Mouse (Mus musculus): Measurements from ENCODE around the gene Trmt11. TPM values are rescaled to one million over a fixed set of nuclear protein-coding genes. Genes with fewer than 3 reads are reported as not detected.

Trmt11 gene
- polyA plus RNA-seq, 1 experiment from 2014 or later, result 24.2 TPM

DNA sequence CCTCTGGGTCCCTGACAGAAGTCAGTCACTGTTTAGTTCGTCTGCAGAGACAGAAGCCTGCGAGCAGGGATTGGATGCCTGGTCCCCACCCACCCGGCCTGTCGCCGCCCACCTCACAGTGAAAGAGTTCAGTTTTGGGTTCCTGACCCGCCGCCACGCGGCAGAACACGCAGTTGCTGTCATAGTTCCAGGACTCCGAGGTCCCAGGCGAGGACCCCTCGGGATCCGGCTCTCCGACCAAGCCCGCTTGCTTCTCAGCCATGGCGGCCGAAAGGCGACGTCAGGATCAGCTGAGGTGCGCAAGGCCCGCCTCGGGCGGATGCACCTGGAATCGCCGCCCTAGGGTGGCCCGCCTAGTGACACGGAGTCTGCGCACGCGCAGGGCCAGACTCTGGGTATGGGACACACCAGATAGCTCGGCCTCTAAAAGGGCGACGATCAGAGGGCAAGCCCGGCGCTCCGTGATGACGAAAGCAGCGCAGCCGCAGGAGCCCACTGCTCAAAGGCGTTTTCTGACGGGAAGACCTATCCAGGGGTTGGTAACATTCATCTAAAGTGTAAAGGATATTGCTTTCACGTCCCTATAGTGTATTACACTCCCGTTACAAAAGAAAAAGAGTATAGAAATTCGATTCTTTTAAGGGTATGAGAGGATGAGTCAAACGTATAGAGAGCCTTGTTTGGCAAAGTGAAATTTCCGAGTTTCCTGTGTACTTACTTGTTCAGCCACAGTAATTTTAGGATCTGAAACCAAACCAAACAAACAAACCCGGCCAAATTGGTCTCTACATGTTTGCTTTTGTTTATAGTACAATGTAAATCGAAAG lies 17.8 kb upstream of the Trmt11 start:
- Histone ChIP-seq H3K27me3 (replicated peaks) (no peaks in the 10 kb centered on the region), H3K4me2 (replicated peaks) (peak overlapping the region; percentile 68)

GRCm38 (mm10) chr10:30613039-30613438 lies 12.5 kb upstream of the Trmt11 start:
- ATAC-seq (ENCODE audit: low FRiP score, low read depth), result no peak
- Histone ChIP-seq H3K27ac (no peak overlapping the region), H3K4me1 (peaks cover 5% of the 10 kb centered on the region; the same call in 1 of the 2 replicates), H3K36me3 (no peaks in the 10 kb centered on the region), H3K9ac (no peak overlapping the region), H3K9me3 (no peaks in the 10 kb centered on the region), H3K4me2 (replicated peaks) (no peak overlapping the region), H3K27me3 (replicated peaks) (no peaks in the 10 kb centered on the region), H3K4me3 (no peak overlapping the region)
- 90% methylated on average over 4 of the region's 4 CpGs for WGBS

More for the DNA sequence above, 17.8 kb upstream of the Trmt11 start:
- Histone ChIP-seq H3K27ac (peak overlapping the region; percentile 79), H3K4me1 (peaks cover 5% of the 10 kb centered on the region; the same call in 1 of the 2 replicates), H3K36me3 (no peaks in the 10 kb centered on the region), H3K9ac (peak overlapping the region; percentile 64), H3K9me3 (no peaks in the 10 kb centered on the region), H3K4me3 (peak overlapping the region; percentile 57)
- peak; percentile 100 for ATAC-seq (ENCODE audit: low FRiP score, low read depth)
- 2% methylated on average over 49 of the region's 49 CpGs for WGBS

GRCm38 (mm10) chr10:30609614-30610013 lies 9.1 kb upstream of the Trmt11 start:
- Histone ChIP-seq H3K4me2 (replicated peaks) (no peak overlapping the region), H3K27ac (no peak overlapping the region)

GRCm38 (mm10) chr10:30608109-30608508 lies 7.6 kb upstream of the Trmt11 start:
- Histone ChIP-seq H3K9ac (no peak overlapping the region), H3K27me3 (replicated peaks) (no peaks in the 10 kb centered on the region), H3K27ac (no peak overlapping the region), H3K9me3 (no peaks in the 10 kb centered on the region), H3K4me2 (replicated peaks) (no peak overlapping the region), H3K4me3 (no peak overlapping the region), H3K36me3 (no peaks in the 10 kb centered on the region; the same call in 1 of the 2 replicates), H3K4me1 (no peaks in the 10 kb centered on the region)
- ATAC-seq (ENCODE audit: low FRiP score, low read depth), result no peak
- WGBS, result 68% methylated on average over 2 of the region's 2 CpGs

More at GRCm38 (mm10) chr10:30609614-30610013, 9.1 kb upstream of the Trmt11 start:
- ATAC-seq (ENCODE audit: low FRiP score, low read depth), result no peak
- H3K4me3 ChIP-seq, result no peak overlapping the region
- no peak overlapping the region for H3K9ac ChIP-seq
- no peaks in the 10 kb centered on the region; the same call in 1 of the 2 replicates for H3K36me3 ChIP-seq
- H3K9me3 ChIP-seq, result no peaks in the 10 kb centered on the region
- no peaks in the 10 kb centered on the region for H3K27me3 ChIP-seq (replicated peaks)
- H3K4me1 ChIP-seq, result no peaks in the 10 kb centered on the region

DNA sequence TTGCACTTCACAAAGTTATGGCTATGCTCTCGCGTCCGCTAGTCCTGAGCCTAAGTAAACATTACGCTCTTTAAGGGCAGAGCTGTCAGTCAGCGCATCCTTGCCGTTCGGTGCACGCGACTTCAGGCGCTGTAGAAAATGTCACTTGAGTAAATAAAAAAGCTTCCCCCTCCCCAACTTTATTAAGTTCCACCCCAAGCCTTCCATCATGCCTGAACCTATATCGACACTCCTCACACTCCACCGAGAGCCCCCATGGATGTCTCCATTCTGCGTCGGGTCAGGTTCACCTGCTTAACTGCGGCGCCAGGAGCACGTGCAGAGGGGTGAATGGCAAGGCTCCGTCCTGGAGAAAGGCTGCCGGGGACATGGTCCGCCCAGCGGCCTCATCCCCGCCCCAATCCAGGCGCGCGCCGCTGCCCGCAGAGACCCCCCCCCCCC lies 435 bp downstream of the Trmt11 start:
- WGBS, result under 1% methylated on average over 26 of the region's 27 CpGs
- Histone ChIP-seq H3K4me2 (replicated peaks) (peak overlapping the region; percentile 76), H3K27me3 (replicated peaks) (no peaks in the 10 kb centered on the region)

DNA sequence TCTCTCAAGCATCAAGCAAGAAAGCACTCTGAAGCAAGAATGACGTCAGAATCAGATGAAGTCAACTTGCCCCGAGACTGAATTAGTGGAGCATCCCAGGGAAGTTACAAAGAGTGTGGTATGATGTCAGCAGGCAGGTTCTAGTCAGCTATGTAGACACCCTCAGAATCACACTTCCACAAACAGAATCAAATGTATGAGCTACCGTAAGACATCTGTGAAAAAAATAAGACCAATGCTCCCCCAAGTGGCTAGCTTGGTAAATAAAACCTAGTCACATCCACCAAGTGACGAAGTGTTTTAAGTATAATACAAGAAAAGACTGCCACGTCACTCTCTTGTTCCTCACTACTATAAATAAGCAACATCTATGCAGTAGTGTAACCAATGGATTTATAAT lies 13.5 kb downstream of the Trmt11 start:
- no peak overlapping the region for H3K27ac ChIP-seq
- H3K4me1 ChIP-seq, result no peaks in the 10 kb centered on the region
- ATAC-seq (ENCODE audit: low FRiP score, low read depth), result no peak
- no peaks in the 10 kb centered on the region for H3K9me3 ChIP-seq
- 71% methylated on average over 5 of the region's 5 CpGs for WGBS
- no peak overlapping the region for H3K4me2 ChIP-seq (replicated peaks)
- H3K4me3 ChIP-seq, result no peak overlapping the region
- no peak overlapping the region for H3K9ac ChIP-seq
- no peaks in the 10 kb centered on the region for H3K27me3 ChIP-seq (replicated peaks)
- peaks cover 19% of the 10 kb centered on the region; the same call in 1 of the 2 replicates for H3K36me3 ChIP-seq

More for the DNA sequence above, 435 bp downstream of the Trmt11 start:
- Histone ChIP-seq H3K27ac (peak overlapping the region; percentile 47; the same call in 1 of the 2 replicates), H3K9me3 (no peaks in the 10 kb centered on the region), H3K36me3 (peaks cover 16% of the 10 kb centered on the region), H3K9ac (peak overlapping the region; percentile 84), H3K4me3 (peak overlapping the region; percentile 80), H3K4me1 (peaks cover 8% of the 10 kb centered on the region; the same call in 1 of the 2 replicates)
- peak; percentile 82 for ATAC-seq (ENCODE audit: low FRiP score, low read depth)

GRCm38 (mm10) chr10:30585691-30586090 lies 14.9 kb downstream of the Trmt11 start:
- Histone ChIP-seq H3K36me3 (peaks cover 20% of the 10 kb centered on the region; the same call in 1 of the 2 replicates), H3K4me2 (replicated peaks) (no peak overlapping the region), H3K27me3 (replicated peaks) (no peaks in the 10 kb centered on the region), H3K4me1 (no peaks in the 10 kb centered on the region), H3K9me3 (no peaks in the 10 kb centered on the region), H3K4me3 (no peak overlapping the region), H3K27ac (no peak overlapping the region), H3K9ac (no peak overlapping the region)
- no peak for ATAC-seq (ENCODE audit: low FRiP score, low read depth)
- 97% methylated on average over 1 of the region's 1 CpGs for WGBS

DNA sequence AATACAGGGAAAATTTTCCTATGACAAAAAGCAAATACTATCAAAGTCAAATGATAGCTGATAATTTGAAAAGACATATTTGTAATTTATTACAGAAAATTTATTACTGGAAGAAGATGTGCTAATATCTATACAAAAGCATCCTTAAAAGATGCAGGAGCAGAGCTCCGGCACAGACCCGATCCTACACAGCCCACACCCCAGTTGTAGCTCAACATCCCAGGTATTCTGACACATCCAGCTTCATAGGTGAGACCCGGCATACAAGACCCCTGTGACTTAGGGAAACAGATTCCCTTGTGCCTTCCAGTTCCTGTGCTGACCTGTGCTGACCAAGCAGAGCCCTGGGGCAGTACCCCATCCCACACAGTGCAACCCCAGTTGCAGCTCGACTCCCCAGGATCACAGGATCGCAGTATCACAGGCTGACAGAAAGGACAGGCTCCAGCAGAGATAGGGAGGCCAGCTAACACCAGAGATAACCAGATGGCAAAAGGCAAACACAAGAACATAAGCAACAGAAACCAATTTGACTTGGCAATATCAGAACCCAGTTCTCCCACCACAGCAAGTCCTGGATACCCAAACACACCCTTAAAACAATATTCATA lies 22.8 kb downstream of the Trmt11 start:
- Histone ChIP-seq H3K4me1 (no peaks in the 10 kb centered on the region), H3K9me3 (no peaks in the 10 kb centered on the region), H3K4me3 (no peak overlapping the region), H3K9ac (no peak overlapping the region), H3K27ac (no peak overlapping the region), H3K27me3 (replicated peaks) (no peaks in the 10 kb centered on the region), H3K4me2 (replicated peaks) (no peak overlapping the region), H3K36me3 (peaks cover 14% of the 10 kb centered on the region)
- no peak for ATAC-seq (ENCODE audit: low FRiP score, low read depth)
- WGBS, result 95% methylated on average over 5 of the region's 5 CpGs

DNA sequence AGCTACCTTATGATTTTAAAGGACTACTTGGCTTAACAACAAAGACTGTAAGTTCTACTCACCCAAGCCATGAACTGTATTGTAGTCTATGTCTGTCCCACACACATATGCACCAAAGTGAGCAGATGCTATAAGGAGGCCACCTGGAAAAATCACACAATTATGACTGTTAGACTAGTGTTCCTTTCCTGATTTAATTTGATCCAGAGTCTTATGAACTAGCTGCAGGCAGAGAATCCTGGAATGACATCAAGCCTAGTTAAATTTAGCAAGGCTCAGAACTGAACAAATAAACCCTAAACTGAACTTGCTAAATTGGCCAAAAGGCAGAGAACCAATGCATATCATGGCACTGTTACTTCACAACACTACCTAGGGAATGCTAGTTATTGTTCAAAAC lies 34.2 kb downstream of the Trmt11 start:
- Histone ChIP-seq H3K9ac (no peak overlapping the region), H3K9me3 (no peaks in the 10 kb centered on the region), H3K36me3 (peaks cover 18% of the 10 kb centered on the region), H3K4me2 (replicated peaks) (no peak overlapping the region), H3K4me3 (no peak overlapping the region), H3K27ac (no peak overlapping the region), H3K4me1 (no peaks in the 10 kb centered on the region), H3K27me3 (replicated peaks) (no peaks in the 10 kb centered on the region)
- ATAC-seq (ENCODE audit: low FRiP score, low read depth), result no peak

DNA sequence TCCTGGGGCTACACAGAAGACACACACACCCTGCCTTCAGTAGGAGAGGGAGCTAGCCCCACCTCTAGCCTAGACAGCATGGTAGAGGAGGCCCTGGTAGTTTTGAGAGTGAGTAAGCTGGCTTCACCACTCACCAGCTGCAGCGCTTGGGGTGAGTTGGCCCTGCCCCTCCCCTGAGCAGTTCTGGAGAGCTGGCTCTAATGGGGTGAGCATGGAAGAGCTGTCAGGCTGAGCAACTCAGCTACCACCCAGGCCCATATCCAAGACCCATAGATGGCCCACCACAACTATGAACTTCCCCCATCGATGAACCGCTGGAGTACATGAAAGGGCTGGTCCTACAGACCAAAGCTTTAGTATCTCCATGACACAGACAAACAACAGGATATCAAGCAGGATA lies 35.9 kb downstream of the Trmt11 start:
- peaks cover 21% of the 10 kb centered on the region for H3K36me3 ChIP-seq
- WGBS, result 95% methylated on average over 3 of the region's 3 CpGs
- H3K4me2 ChIP-seq (replicated peaks), result no peak overlapping the region
- no peak for ATAC-seq (ENCODE audit: low FRiP score, low read depth)
- H3K27me3 ChIP-seq (replicated peaks), result no peaks in the 10 kb centered on the region
- H3K9ac ChIP-seq, result no peak overlapping the region
- H3K9me3 ChIP-seq, result no peaks in the 10 kb centered on the region
- no peak overlapping the region for H3K4me3 ChIP-seq
- H3K4me1 ChIP-seq, result no peaks in the 10 kb centered on the region
- no peak overlapping the region for H3K27ac ChIP-seq

- 94% methylated on average over 11 of the region's 11 CpGs for WGBS
- ATAC-seq (ENCODE audit: low FRiP score, low read depth), result no peak
- Histone ChIP-seq H3K27ac (no peak overlapping the region), H3K9me3 (no peaks in the 10 kb centered on the region), H3K4me1 (no peaks in the 10 kb centered on the region), H3K4me2 (replicated peaks) (no peak overlapping the region), H3K9ac (no peak overlapping the region), H3K4me3 (no peak overlapping the region), H3K27me3 (replicated peaks) (no peaks in the 10 kb centered on the region), H3K36me3 (peaks cover 36% of the 10 kb centered on the region)
Observed at GRCm38 (mm10) chr10:30555686-30556578, 44.6 kb downstream of the Trmt11 start.

DNA sequence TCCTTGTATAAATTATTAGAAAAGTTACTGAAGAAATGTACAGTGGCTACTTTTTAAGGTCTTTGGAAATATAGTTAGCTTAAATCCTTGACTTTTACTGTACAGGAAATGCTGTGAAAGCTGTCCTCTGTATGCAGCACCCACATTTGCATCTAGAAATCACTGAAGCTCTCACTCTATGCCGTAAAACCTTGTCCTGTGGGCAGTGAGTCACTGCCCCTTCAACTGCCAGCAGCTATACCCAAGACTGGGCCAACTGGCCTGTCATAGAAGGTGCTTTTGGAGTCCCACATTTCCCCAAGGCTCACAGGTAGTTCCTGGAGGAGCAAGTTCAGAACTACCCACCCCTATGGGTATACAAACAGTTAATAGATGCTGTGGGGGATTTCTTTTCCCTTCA lies 48.2 kb downstream of the Trmt11 start:
- Histone ChIP-seq H3K9ac (no peak overlapping the region), H3K27me3 (replicated peaks) (no peaks in the 10 kb centered on the region), H3K4me2 (replicated peaks) (no peak overlapping the region), H3K4me3 (no peak overlapping the region), H3K9me3 (no peaks in the 10 kb centered on the region), H3K36me3 (peaks cover 37% of the 10 kb centered on the region), H3K4me1 (no peaks in the 10 kb centered on the region), H3K27ac (no peak overlapping the region)
- 95% methylated on average over 1 of the region's 1 CpGs for WGBS
- ATAC-seq (ENCODE audit: low FRiP score, low read depth), result no peak

All from neural tube, embryonic 12.5 days (tissue).